Mouse (Mus musculus): ENCODE data around the gene Isyna1.

GRCm38 (mm10) chr8:70562802-70563201 is 31.4 kb upstream of the Isyna1 start:
- TF ChIP-seq EP300 (optimal IDR thresholded peaks at IDR 0.05) (no peak), CTCF (IDR thresholded peaks at IDR 0.05; ENCODE audit: low read depth) (no peak)
